Mouse (Mus musculus) layer of hippocampus, postnatal 10 days (tissue): Measurements from ENCODE around the gene Atad1. TPM values are rescaled to one million over a fixed set of nuclear protein-coding genes. Genes with fewer than 3 reads are reported as not detected.
"Not testable (repeated sequence)": the region's sequence is repeated elsewhere in the genome, so short reads cannot be mapped to it uniquely, and the experiment has no call there.

Source experiments
- DNase-seq, 2 experiments: peaks; one replicate each; pipeline ENCODE4 v3.0.0; 2021; ENCODE audit warnings: low spot score in 2 of 2
- total RNA-seq, 2 experiments: library from RNA; stranded (reverse); gene quantifications; 2 replicates each; pipeline ENCODE4 v1.2.3; 2021

Atad1 gene
- total RNA-seq, 2 experiments from 2014 or later = 105 to 121 TPM

DNA sequence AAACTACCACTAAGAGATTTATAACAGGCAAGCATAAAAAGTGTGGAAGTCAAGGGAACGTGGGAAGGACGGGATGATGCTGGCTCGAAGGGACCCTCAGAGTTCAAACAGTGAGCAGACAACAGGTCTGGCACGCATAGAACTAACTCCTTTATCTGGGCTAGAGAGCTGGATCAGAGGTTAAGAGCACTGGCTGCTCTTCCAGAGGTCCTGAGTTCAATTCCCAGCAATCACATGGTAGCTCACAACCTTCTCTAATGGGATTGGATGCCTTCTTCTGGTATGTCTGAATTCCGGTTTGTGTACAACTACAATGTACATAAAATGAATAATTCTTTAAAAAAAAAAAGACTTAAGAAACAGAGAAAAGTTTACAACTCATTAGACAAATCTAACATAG lies 56.5 kb downstream of the Atad1 start:
- no peak for DNase-seq

DNA sequence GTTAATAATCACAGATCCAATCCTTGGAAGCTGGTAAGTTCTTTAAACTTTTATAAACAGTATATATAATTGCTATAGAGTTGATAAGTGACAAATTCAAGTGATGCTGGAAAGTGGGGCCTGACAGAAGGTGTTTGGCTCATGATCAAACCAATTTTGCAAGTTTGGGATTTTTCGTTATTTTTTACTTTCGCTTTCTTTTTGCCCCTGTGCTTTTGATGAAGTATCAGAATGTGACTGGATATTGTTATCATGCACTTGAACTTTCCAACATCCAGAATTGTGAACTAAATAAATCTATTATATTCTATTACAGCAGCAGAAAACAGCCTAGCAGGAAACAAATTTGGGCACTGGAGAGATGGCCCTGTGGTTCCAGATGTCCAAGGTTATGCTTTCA lies 58.7 kb downstream of the Atad1 start:
- DNase-seq = no peak

DNA sequence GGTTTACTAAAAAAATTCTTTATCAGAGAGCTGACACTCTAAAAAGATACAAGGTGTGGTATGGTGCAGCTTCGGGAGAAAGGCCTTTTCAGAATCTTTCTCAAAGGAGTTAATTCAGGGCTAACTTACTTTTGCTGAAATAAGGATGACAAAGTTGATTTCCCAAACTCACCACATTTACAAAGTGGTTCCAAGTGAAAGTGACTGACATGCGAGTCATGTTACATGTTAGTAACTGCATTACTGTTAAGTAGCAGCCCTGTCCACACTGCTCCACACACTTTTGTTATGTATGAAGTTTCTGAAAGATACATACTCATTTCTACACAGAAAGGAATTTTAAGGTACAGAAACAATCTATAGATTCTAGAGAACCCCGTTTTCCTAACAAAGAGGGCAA lies 63.8 kb downstream of the Atad1 start:
- no peak for DNase-seq

DNA sequence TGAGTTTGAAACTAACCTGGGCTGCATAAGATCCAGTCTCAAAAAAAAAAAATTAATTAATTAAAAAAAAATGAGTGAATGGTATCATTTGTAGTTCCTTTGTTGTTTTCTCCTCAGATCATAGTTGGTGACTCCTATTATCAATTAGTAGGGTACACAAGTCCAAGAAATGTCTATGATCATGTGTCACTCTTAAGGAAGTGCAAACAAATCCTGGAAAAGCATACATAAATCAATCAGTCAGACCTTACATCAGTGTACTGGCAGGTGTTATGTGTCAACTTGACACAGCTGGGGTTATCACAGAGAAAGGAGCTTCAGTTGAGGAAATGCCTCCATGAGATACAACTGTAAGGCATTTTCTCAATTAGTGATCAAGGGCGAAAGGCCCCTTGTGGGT lies 71.8 kb downstream of the Atad1 start:
- DNase-seq = not testable (repeated sequence)

DNA sequence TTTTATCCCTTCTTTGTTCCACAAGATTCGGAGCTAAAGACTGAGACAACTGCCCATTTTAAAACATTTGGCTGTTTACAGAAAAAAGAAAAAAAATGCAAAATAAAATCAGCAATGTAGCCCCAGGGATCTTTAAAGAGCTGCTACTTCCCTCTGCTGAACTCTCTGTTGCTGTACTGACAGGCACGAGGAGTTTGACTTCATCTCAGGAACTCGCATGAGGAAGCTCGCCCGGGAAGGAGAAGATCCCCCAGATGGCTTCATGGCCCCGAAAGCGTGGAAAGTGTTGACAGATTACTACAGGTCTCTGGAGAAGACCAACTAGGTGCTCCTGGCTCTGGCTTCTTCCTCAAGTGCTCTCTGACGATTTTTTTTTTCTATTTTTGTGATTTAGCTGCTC lies 74.3 kb downstream of the Atad1 start:
- no peak for DNase-seq

DNA sequence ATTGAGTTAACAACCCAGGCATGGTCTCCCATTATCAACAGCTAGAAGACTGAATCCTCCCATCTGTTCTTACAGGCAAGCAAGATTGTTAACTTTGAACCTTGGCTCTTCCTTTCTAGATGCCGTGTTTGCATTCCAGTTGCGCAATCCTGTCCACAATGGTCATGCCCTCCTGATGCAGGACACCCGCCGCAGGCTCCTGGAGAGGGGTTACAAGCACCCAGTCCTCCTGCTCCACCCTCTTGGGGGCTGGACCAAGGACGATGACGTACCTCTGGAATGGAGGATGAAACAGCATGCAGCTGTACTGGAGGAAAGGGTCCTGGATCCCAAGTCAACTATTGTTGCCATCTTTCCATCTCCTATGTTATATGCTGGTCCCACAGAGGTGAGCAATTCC lies 76.7 kb downstream of the Atad1 start:
- DNase-seq = no peak

DNA sequence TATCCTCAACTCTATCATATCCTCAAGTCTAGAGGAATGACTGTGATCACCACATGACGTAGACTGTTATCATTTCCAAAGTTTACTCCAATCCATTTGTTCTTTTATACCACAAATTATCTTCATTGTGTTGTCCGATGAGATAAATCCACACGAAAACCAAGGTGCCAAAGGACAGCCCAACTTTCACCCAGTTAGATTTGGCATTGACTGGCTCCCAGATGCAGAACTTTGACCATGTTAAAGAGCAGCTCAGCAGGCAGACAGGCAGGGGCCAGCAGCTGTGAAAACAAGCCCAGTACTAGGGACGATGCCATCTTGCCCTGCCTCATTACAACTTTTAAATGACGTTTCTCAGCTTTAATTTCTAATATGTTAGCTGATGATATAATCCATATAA lies 80.2 kb downstream of the Atad1 start:
- DNase-seq = no peak

DNA sequence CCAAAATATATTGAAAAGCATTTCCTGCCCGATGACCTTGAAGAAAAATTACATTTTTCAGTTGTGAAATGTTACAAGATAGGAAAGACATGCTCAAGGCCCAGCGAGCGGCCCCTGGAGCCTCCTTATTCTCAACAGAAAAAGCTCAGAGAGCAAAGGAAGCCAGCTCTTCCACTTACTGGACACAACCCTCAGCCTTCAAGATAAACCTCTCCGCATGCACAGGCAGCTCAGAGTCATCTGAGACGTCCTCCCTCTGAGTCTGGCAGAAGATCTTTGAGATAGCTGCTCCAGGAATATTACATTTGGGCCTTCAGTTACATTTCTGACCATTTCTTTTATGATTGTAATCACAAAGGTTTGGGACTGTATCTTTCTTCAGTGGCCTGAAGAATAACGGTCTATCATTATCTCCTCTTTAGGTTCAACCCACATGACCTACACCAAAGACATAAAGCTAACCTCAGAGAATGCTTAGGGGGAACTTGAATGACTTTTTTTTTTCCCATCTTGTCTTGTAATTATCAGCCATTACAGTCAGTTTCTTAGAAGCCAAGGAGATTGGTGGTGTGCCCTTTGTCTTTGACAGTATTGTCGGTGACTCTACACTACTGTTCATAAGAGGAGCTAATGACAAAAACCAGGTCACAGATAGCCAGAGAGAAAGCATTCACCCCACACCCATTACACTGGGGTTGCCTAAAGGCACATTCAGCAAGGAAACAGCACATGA lies 85.8 kb downstream of the Atad1 start:
- no peak for DNase-seq

DNA sequence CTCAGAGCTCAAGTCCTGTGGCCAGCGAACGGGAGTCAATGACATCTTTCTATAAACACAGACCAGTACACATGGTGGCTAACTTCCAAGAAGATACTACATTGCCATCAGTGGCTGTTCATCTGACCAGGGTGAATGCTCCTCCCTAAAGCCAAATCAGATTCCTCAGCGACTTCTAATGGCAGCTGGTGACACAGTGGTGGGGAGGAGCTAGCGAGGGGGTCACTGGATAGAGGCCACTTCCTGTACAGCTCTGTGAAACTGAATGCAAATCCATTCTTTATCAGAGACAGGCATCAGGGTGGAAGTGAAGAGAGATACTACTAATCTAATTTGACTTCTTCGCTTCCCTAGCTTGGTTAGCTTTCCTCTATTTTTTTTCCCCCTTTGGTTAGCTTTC lies 86.5 kb downstream of the Atad1 start:
- no peak for DNase-seq

DNA sequence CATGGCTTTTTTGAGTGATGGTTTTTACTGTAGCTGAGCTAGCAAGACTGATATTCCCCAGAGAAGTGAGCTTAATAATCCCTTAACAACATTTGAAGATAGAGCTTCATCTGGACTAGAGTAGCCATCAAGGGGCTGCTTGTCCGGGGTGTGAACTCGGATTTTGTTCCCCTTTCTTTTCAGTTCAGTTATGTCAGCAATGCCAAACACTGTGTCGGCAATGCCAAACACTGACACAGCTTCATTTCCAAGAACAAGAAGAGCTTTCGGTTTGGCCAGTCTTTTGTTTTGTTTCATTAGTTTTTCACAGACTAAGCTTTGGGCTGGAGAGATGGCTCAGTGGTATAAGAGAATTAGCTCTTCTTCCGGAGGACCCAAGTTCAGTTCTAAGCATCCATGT lies 88.5 kb downstream of the Atad1 start:
- DNase-seq = no peak

DNA sequence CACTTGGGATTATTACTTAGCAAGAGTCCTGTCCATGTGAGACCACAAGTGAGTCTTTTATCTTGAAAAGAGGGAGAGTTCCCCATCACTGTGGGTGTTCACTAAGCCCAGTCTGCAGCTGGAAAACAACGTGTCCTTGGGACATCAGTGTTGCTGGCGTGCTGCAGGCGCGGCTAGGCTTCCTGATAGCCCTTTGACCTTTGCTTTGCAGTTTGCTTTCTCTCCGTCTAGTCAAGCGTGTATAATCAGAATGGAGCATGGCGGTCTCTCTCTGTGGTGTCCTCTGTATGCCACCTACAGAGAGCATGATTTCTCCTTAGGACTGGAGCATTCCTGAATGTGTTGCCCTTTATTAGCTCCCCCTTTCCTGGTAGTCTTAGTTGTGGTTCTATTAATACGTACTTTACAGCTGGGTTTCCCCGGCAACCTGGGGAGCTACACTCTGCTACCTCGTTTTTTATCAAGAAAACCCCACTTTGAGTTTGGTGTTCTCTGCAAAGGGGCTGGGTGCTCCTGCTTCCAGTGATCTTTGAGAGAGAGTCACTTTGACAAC lies 91.5 kb downstream of the Atad1 start:
- DNase-seq = no peak

DNA sequence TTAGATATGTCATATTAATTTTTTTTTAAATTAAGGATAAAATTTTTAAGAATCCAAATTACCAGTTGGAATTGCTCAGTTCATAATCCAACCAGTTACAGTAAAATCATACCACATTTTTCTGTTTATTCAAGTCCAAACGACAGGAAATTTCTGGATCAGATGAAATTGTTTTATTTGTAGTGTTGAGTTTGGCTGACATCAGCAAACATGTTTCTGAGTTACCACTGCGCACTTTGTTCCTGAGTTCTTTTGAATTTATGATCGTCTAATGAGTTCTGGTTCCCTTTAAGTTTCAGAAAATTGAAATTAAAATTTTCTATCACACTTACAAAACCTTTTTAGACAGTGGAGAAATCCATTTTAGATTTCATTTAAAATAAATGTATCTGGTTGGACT lies 93.2 kb downstream of the Atad1 start:
- no peak for DNase-seq

DNA sequence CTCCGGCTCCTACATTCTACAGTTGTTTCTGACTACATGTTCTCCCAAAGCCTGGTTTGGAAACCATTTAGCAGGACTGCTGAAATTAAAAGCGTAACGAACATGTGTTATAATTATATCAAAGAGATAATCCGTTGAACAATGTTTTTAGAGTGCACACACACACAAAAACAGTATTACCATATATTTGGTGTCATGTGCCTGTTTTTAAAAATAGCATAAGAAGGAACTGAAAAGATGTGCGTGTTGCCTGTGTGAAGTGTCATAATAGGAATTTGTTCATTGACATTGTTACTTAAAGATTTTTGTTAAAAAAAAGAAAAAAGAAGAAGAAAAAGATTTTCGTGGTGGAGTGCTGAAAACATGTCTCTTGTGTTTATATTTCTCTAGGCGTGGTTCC lies 93.6 kb downstream of the Atad1 start:
- DNase-seq = no peak

DNA sequence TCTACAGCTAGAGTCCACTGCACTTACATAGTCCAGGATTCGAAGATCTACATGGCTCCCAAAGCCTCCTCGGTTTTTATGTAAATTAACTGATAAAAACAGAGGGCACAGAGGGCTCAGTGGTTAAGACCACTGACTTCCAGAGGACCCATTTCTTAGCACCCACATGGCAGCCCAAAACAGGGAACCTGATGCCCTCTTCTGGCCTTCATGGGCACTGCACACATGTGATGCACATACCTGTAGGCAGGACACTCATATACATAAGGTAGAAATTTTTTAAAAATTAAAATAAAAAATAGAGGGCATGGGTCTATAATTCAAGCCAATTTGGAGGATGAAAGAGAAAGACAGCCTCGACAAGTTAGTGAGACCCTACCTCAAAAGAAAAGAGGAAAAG lies 95.9 kb downstream of the Atad1 start:
- no peak for DNase-seq

DNA sequence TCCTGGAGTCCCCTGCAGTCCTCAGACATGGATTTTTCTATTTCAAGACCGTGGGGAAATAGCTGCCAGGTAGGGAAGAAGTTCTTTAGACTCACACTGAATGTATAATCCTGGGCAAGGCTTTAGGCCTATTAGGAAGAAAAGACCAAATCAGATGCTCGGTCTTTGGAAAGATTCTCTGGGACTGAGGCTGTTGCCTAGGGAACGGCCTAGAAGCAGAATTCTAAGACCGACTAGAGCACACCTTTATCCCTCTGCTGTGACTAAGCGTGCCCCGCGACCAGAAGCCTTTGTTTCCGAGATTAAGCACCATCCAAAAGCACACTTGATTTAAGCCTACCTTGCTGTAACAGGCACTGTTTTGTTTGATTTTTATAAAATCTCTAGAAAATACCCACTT lies 97.6 kb downstream of the Atad1 start:
- no peak for DNase-seq

DNA sequence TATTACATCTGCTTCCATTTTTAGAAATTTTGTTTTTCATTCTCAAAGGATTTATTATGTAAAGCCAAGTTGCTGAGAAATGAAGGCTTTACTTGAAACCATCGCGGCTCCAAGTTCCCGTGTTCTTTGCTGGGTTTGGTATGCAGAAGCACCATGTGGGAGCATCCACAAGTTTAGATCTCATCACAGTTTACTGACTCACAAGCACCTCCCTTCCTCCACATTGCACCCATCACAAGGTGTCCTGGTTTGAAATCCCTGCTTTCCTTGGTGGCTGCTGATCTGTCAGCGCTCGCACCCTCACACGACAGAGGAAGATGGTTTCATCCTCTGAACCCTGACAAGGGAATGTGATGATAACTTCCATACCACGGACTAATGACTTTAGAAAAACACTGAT lies 98.1 kb downstream of the Atad1 start:
- no peak for DNase-seq

DNA sequence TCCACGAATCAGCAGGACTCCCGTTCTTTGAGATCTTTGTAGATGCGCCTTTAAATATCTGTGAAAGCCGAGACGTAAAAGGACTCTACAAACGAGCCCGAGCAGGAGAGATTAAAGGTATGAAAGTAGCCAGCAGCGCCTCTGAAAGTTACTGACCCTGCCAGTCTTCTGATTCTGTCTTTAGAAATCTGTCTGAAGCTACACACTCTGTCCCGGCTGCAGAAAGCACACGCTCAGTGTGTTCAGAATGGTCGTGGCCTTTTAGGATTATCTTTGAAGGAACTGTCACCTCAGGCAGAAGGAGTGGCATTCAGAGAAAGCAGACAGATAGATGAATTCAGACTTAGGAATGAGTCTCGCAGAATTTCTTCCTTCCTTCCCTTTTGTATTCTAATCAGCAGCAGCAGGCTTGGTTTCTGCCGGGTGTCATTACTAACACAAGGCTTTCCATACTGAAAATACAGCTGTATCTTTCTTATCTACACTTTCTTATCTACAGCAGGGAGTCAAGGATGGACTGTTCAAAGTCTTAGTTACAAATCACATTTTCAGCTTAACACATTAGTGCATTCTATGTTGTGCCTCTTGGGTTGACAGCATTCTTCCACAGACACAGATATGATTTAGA lies 101.2 kb downstream of the Atad1 start:
- DNase-seq = no peak

DNA sequence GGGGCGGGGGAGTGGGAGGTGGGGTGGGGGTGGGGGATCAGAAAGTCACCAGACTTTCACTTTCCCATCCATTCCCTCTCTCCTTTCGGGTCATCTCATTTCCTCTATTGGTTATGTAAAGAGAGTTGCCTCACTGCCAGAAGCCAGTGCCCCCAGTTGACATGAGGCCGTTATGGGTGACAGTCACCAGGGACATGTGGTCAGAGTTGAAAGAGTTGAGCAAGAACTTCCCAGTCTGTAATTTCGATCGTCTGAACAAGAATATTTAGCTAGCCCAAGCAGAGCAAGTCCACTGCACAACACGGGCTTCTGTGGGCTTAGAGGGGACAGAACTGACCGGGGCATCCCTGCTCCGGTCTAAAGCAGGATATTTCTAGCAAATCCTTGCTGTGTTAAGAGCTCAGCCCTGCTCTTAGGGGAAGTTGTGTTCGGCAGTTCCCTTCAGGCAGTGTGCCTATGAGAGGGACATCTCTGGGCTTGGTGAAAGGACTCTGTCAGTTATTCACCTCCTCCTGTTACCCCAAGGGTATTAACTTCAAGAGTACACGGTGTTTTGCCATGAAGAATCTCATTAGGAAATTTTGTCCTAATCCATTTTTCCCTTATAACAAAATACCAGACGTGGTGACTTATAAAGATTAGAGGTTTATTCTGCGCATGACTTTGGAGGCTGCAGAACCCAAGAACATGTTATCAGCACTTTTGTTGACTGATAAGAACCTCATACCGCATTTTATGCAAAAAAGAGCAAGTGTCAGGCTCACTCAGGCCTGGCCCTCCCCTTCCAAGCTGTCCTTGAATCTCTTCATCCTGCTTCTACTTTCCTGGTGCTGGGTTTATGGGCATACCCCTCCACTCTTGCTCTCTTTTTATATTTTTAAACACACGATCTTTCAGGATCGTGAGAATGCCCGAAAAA lies 102.0 kb downstream of the Atad1 start:
- no peak for DNase-seq

DNA sequence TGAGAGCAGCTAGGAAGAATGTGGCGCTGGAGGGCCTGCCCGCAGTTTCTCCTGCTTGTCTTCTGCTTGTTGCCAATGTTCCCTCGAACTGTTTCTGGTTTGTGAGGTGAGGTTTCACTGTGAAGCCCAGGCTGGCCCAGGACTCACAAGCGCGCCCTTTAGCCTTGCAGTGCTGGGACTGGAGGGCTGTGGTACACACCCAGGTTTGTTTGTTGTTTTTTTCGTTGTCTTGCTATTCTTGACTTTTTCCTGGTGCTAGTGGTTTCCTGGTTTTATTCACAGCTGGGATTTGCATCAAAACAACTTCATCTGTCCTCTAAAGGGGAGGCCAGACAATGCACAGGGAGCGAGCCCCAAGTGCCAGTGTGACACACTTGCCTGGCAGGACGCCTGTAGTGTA lies 104.7 kb downstream of the Atad1 start:
- DNase-seq = no peak

DNA sequence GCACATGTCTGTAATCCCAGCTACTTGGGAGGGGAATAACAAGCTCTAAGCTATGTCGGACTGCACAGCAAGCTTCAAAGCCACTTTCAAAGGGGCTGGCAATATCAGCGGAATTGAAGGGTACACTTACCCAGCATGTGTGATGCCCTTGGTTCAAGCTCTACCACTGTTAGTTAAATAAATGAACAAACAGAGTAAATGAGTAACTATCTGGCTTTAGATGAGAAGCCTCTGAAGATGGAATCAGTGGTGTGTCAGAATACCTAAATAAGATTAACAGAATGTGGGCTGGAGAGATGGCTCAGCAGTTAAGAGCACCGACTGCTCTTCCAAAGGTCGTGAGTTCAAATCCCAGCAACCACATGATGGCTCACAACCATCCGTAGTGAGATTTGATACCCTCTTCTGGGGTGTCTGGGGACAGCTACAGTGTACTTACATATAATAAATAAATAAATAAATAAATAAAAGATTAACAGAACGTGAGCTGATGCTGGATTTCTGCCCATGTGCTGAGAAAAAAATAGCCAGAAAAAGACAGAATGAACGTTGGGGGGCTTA lies 110.9 kb downstream of the Atad1 start:
- no peak for DNase-seq

DNA sequence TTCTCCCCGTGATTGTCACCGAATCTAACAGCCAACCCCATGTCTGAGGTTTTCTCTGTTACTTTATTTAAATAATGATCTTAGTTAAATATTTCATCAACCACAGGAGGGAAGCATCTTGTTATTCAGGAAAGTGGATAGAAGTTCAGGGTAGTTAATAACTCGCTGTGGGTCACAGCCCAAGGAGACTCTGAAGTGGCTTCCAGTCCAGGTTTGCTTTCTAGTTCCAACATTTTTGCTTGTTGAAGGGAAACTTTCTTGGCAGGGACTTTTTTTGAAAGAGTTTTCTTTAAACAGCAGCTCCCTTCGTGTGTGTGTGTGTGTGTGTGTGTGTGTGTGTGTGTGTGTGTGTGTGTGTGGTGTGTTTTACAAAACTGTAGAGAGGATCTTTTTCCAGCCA lies 112.0 kb downstream of the Atad1 start:
- DNase-seq = no peak
